Mouse (Mus musculus) liver, embryonic 14.5 days (tissue): ENCODE measurements around the gene Gigyf2.

Experiments used
- CTCF ChIP-seq: IDR thresholded peaks from 2 replicates; pipeline ENCODE4 v1.5.1; 2016; ENCODE audit warnings: antibody characterized with exemption, low read depth, control low read depth
- EP300 ChIP-seq: IDR thresholded peaks from 2 replicates; pipeline ENCODE4 v1.6.1; 2016; ENCODE audit warnings: antibody characterized with exemption, low read depth

GRCm38 (mm10) chr1:87315894-87316293, 10.9 kb upstream of the Gigyf2 start:
- TF ChIP-seq CTCF = no peak
- no peak for TF ChIP-seq EP300
